Mouse (Mus musculus) heart, embryonic 13.5 days (tissue): ENCODE measurements around the gene Rnf31. TPM values are rescaled to one million over a fixed set of nuclear protein-coding genes. Genes with fewer than 3 reads are reported as not detected.

Experiments
- ATAC-seq: fragments of 200-750 bp; cut with Nextera tagmentation; 2 replicates; pipeline ENCODE4 v1.8.0; 2017; ENCODE audit warnings: moderate TSS enrichment; ENCODE audit not compliant: insufficient number of reproducible peaks, low FRiP score, low TSS enrichment; ENCODE audit errors: extremely low read depth
- H3K27ac ChIP-seq: fragments of 300-500 bp; sonication (generic); replicated peaks from 2 replicates; pipeline ENCODE4 v1.5.1; 2015; ENCODE audit warnings: moderate library complexity, mild to moderate bottlenecking, inconsistent platforms
- H3K27me3 ChIP-seq: fragments of 300-500 bp; sonication (generic); replicated peaks from 2 replicates; pipeline ENCODE4 v1.6.1; 2015; ENCODE audit warnings: mild to moderate bottlenecking, inconsistent platforms
- H3K36me3 ChIP-seq: fragments of 300-500 bp; sonication (generic); 2 replicates; pipeline ENCODE4 v1.6.1; 2015; ENCODE audit warnings: mild to moderate bottlenecking, inconsistent platforms
- H3K4me1 ChIP-seq: fragments of 300-500 bp; sonication (generic); 2 replicates; pipeline ENCODE4 v1.6.1; 2015; ENCODE audit warnings: inconsistent platforms
- H3K4me2 ChIP-seq: fragments of 300-500 bp; sonication (generic); 2 replicates; pipeline ENCODE4 v1.6.1; 2015; ENCODE audit warnings: inconsistent platforms, mild to moderate bottlenecking, moderate library complexity
- H3K4me3 ChIP-seq: fragments of 300-500 bp; sonication (generic); 2 replicates; pipeline ENCODE4 v1.5.1; 2015; ENCODE audit warnings: moderate library complexity, mild to moderate bottlenecking, inconsistent platforms
- H3K9ac ChIP-seq: fragments of 300-500 bp; sonication (generic); 2 replicates; pipeline ENCODE4 v1.6.1; 2015; ENCODE audit warnings: inconsistent platforms, mild to moderate bottlenecking, moderate library complexity
- H3K9me3 ChIP-seq: fragments of 300-500 bp; sonication (generic); 2 replicates; pipeline ENCODE4 v1.6.1; 2016; ENCODE audit warnings: inconsistent platforms
- WGBS: fragments of 180-500 bp; shearing (Covaris S2); methylation state at CpG from one replicate; pipeline ENCODE4 v1.1.7; 2015; ENCODE audit warnings: mixed read lengths; 5-methylcytosine and 5-hydroxymethylcytosine counted together
- polyA plus RNA-seq: library from polyadenylated mRNA; unstranded; fragments of >200 nt; fragmentation: Nextera tagmentation; extraction: Ambion mirVana; gene quantifications from 2 replicates; pipeline ENCODE4 v1.2.1, GENCODE M21; 2015

The Rnf31 gene
- polyA plus RNA-seq, 1 experiment from 2014 or later: 15.2 TPM

DNA sequence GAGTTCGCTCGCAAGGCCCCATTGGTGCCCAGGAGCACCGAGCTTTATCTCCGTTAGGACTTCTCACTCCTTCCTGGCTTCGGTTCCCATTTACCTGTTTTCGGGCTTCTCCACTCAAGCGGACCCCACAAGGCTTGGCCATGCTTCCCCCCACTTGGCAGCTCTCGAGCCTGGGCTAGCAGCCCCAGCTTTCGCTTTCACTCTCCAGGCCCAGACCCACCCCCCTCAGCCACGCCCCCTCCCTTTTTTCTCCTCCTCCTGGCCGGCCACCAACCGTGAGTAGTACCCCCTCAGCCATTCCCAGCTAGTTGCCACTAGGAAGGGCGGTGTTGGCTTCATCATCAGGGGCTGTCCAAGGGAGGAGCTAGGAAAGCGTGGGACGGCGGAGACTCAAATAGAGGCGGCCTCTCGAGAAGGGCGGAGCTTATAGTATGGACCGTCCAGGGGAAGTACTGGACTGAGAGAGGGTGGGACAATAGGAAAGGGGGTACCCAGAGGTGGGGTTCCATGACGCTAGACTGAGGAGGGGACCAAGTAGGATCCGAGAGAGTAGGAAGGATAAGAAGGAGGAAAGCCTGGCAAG lies 669 bp upstream of the Rnf31 start, which contains the start of gene Psme2:
Gene Psme2, minus strand, starts transcription at position 366 of the 583 bp plus-strand sequence.
- peaks cover 40% of the 10 kb centered on the region for H3K4me1 ChIP-seq
- WGBS: under 1% methylated on average over 22 of the region's 22 CpGs
- no peaks in the 10 kb centered on the region for H3K9me3 ChIP-seq
- H3K36me3 ChIP-seq: peaks cover 54% of the 10 kb centered on the region
- H3K27me3 ChIP-seq: no peaks in the 10 kb centered on the region
- H3K4me2 ChIP-seq: peak within 1 kb of the TSS; percentile 96
- peak within 1 kb of the TSS; percentile 96 for H3K9ac ChIP-seq
- peak; percentile 91 for ATAC-seq
- peak within 1 kb of the TSS; percentile 95 for H3K4me3 ChIP-seq
- peak within 1 kb of the TSS; percentile 99 for H3K27ac ChIP-seq

DNA sequence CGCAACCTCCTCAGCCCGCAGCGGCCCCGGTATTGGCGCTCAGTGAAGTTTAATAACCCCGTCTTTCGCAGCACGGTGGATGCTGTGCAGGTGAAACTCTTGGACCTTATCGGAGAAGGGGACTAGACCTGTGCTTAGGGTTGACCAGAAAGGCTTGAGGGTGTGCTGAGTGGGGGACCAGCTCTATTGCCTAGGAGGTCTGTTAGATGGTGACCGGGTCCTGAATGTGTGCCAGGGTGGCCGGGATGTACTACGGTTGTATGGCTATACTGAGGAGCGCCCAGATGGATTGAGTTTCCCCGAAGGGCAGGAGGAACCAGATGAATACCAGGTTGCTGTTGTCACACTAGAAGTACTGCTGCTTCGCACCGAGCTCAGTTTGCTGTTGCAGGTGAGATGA lies 718 bp downstream of the Rnf31 start:
- Histone ChIP-seq H3K9ac (peak overlapping the region; percentile 96), H3K4me3 (peak overlapping the region; percentile 95), H3K9me3 (no peaks in the 10 kb centered on the region), H3K36me3 (peaks cover 61% of the 10 kb centered on the region), H3K27me3 (no peaks in the 10 kb centered on the region), H3K4me1 (peaks cover 36% of the 10 kb centered on the region), H3K27ac (peak overlapping the region; percentile 99), H3K4me2 (peak overlapping the region; percentile 96)
- no peak for ATAC-seq
- 4% methylated on average over 16 of the region's 16 CpGs for WGBS

DNA sequence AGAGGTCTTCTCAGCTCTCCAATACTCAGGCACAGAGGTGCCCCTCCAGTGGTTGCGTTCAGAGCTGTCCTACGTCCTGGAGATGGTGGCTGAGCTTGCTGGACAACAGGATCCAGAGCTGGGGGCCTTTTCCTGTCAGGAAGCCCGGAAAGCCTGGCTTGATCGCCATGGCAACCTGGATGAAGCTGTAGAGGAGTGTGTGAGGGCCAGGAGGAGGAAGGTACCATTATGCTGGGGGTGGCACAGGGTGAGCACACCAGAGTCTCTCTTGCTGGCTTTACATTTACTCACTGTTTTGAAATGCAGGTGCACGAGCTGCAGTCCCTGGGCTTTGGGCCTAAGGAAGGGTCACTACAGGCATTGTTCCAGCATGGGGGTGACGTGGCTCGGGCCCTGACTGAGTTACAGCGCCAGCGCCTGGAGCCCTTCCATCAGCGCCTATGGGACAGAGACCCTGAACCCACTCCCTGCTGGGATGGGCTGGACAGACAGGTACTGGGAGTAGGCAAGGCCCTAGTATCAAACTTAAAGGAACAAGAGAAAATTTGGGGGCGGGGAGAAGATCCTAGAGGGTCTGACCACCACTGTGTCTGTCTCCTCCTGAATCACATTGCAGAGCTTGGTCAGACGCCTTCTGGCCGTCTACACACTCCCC lies 4.7 kb downstream of the Rnf31 start:
- no peak for ATAC-seq
- Histone ChIP-seq H3K36me3 (peaks cover 76% of the 10 kb centered on the region), H3K9me3 (no peaks in the 10 kb centered on the region), H3K4me3 (no peak overlapping the region), H3K4me2 (no peak overlapping the region), H3K27ac (no peak overlapping the region), H3K9ac (no peak overlapping the region), H3K4me1 (peaks cover 24% of the 10 kb centered on the region), H3K27me3 (no peaks in the 10 kb centered on the region)
- WGBS: 81% methylated on average over 13 of the region's 13 CpGs

DNA sequence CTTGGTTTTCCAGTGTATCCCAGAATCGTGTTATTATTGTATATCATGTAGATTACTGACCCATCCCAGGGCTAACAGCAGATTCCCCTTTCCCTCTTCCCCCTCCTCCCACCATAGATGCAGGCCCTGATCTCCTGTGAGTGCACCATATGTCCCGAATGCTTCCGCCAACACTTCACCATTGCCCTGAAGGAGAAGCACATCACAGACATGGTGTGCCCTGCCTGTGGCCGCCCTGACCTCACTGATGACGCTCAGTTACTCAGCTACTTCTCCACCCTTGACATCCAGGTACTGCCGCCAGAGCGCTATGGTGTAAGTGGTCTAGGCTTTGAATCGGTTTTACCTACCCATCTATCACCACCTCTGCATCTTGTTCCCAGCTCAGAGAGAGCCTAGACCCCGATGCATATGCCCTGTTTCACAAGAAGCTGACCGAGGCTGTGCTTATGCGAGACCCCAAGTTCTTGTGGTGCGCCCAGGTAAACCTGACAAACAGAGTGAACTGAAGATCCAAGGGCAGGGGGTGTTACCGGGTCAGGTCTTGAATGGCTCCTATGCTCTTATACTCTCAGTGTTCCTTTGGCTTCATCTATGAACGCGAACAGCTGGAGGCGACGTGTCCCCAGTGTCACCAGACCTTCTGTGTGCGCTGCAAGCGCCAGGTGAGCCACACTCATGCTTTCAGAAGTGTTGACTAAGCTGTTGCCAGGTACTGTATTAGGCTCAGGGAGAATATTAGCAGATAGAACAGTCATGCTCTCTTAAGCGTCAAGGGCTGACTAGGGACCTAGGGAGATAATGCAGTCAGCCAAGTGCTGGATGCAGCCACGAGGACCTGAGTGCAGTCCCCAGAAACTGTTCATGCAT lies 7.2 kb downstream of the Rnf31 start:
- H3K27me3 ChIP-seq: no peaks in the 10 kb centered on the region
- H3K4me1 ChIP-seq: peaks cover 11% of the 10 kb centered on the region; the same call in 1 of the 2 replicates
- no peak overlapping the region for H3K4me3 ChIP-seq
- no peak overlapping the region for H3K27ac ChIP-seq
- H3K9me3 ChIP-seq: no peaks in the 10 kb centered on the region
- no peak for ATAC-seq
- peaks cover 98% of the 10 kb centered on the region for H3K36me3 ChIP-seq
- WGBS: 91% methylated on average over 21 of the region's 21 CpGs
- no peak overlapping the region for H3K9ac ChIP-seq
- H3K4me2 ChIP-seq: no peak overlapping the region

DNA sequence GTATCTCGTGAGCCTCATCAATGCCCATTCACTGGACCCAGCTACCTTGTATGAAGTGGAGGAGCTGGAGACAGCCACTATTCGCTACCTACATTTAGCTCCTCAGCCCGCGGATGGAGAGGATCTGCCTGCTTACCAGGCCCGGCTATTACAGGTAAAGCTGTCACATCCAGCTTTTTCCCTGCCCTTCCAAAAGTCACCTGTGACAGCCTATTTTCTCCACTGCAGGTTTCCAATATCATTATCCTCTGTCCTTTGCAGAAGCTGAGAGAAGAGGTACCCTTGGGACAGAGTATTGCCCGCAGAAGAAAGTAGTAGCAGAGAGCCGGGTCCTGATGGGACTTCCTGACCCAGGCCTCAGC lies 11.7 kb downstream of the Rnf31 start, which contains the start of gene Irf9:
Gene Irf9, plus strand, starts transcription at position 301 of the 362 bp plus-strand sequence.
- Histone ChIP-seq H3K36me3 (peaks cover 88% of the 10 kb centered on the region), H3K4me1 (peaks cover 17% of the 10 kb centered on the region), H3K27ac (peak within 1 kb of the TSS; percentile 84), H3K9me3 (no peaks in the 10 kb centered on the region), H3K4me2 (peak within 1 kb of the TSS; percentile 72), H3K9ac (peak within 1 kb of the TSS; percentile 81), H3K4me3 (peak within 1 kb of the TSS; percentile 54), H3K27me3 (no peaks in the 10 kb centered on the region)
- WGBS: 79% methylated on average over 7 of the region's 7 CpGs
- no peak for ATAC-seq

DNA sequence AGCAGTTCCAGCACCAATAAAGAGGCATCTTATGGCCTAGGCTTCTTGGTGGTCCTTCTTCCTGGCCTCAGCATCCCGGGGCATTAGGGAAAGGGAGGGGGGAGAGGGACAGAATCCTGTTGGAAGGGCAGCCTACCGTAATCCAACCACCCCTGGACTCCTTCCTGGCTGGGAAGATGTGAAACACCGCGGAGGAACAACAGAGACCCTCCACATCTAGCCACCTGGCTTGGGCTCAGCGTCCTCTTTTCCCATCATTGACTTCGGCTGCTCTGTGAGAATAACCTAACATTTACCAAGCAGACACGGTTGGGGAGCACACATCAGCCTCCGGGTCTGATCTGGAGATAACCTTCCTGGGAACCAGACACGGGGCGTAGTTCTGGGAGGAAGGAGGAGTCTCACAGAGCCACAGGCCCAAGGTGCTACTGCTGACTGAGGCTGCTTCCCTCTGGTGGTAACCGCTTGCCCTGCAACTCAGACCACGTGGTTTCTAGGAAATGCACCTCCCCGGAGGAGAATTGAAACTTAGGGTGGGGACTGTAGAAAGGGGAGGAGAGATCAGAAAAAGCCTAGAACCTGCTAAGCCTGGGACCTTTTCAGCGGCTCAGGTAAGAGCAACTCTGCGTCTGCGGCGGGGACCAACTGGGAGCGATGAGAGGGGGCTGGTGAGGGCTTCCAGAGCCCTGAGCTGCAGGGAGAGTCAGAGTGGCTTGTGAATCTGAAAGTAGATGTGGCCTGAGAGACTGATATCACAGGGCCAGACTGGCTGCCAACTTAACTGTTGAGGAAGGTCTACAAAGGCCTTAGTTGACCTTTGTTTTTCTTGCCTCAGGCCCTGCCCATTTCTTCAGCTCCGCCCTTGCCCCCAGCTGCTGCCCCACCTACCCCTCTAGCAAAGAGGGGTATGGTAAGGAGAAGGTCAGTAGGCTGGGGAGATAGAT lies 12.4 kb downstream of the Rnf31 start:
- Histone ChIP-seq H3K36me3 (peaks cover 88% of the 10 kb centered on the region), H3K4me3 (peak overlapping the region; percentile 54), H3K27ac (peak overlapping the region; percentile 84), H3K9me3 (no peaks in the 10 kb centered on the region), H3K4me1 (peaks cover 17% of the 10 kb centered on the region), H3K4me2 (peak overlapping the region; percentile 72), H3K9ac (peak overlapping the region; percentile 81), H3K27me3 (no peaks in the 10 kb centered on the region)
- WGBS: 14% methylated on average over 19 of the region's 19 CpGs
- ATAC-seq: peak; percentile 78

DNA sequence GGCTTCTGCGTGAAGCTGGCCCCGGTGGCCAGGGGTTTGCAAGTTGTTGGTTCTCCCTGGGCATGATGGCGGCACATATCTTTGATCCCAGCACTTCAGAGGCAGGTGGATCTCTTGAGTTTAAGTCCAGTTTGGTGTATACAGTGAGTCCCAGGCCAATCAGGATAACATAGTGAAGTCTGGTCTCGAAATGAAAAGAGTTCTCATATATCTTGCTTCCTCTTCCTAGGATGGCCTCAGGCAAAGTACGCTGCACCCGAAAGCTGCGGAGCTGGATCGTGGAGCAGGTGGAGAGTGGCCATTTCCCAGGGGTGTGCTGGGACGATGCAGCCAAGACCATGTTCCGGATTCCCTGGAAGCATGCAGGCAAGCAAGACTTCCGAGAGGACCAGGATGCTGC lies 13.3 kb downstream of the Rnf31 start:
- 0 out of 2 replicates have a peak overlapping the region, but pooled peaks have one; percentile 84 for H3K27ac ChIP-seq
- no peaks in the 10 kb centered on the region for H3K9me3 ChIP-seq
- H3K27me3 ChIP-seq: no peaks in the 10 kb centered on the region
- peaks cover 88% of the 10 kb centered on the region for H3K36me3 ChIP-seq
- WGBS: 93% methylated on average over 11 of the region's 11 CpGs
- peaks cover 17% of the 10 kb centered on the region for H3K4me1 ChIP-seq
- ATAC-seq: no peak
- peak overlapping the region; percentile 72 for H3K4me2 ChIP-seq
- peak overlapping the region; percentile 54 for H3K4me3 ChIP-seq
- 0 out of 2 replicates have a peak overlapping the region, but pooled peaks have one; percentile 21 for H3K9ac ChIP-seq

DNA sequence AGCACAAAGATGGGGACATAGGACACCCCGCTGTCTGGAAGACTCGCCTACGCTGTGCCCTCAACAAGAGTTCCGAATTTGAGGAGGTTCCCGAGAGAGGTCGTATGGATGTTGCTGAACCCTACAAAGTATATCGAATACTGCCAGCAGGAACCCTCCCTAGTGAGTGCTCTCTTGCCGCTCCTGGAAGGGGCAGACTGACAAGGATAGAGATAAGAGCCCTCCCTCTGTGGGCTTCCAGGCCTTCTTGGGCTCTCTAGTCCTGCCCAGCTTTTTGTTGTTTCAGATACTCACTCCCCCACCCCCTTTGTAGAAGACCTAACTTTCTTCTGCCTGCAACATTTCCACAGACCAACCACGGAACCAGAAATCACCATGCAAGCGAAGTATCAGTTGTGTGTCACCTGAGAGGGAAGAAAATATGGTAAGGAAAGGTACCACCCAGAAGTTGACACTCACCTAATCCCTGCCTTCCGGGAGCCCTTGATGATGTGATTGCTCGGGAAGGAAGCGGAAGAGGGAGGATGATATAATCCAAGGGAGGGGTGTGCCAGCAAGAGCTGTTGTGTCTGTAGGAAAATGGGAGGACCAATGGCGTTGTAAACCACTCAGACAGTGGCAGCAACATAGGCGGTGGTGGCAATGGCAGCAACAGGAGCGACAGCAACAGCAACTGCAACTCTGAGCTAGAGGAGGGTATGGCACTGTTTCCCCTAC lies 14.4 kb downstream of the Rnf31 start:
- H3K27me3 ChIP-seq: no peaks in the 10 kb centered on the region
- H3K4me3 ChIP-seq: no peak overlapping the region
- H3K4me2 ChIP-seq: no peak overlapping the region
- 73% methylated on average over 16 of the region's 16 CpGs for WGBS
- 0 out of 2 replicates have a peak overlapping the region, but pooled peaks have one; percentile 37 for H3K9ac ChIP-seq
- H3K27ac ChIP-seq: no peak overlapping the region
- no peaks in the 10 kb centered on the region for H3K9me3 ChIP-seq
- no peak for ATAC-seq
- H3K4me1 ChIP-seq: peaks cover 17% of the 10 kb centered on the region
- peaks cover 86% of the 10 kb centered on the region for H3K36me3 ChIP-seq

DNA sequence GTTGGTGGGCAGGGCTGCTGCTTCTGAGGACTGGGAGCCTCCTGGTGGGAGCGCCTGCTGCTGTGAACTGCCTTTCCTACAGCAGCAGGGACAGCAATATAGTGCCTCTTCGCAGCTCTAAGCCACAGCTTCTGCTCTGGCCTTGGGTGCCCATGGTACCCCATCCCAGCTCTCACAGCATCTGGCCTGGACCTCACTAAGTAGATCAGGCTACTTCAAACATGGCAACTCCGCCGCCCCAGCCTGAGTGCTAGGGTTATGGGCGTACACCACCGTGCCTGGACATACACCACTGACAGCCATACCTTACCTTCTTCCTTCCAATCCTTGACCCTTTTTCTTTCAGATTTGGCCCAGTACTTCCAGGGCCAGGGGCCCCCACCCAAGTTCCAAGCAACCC lies 16.8 kb downstream of the Rnf31 start:
- H3K27ac ChIP-seq: no peak overlapping the region
- peaks cover 61% of the 10 kb centered on the region for H3K36me3 ChIP-seq
- 92% methylated on average over 6 of the region's 6 CpGs for WGBS
- H3K9ac ChIP-seq: no peak overlapping the region
- no peak overlapping the region for H3K4me3 ChIP-seq
- H3K4me1 ChIP-seq: peaks cover 29% of the 10 kb centered on the region
- H3K4me2 ChIP-seq: no peak overlapping the region
- no peaks in the 10 kb centered on the region for H3K27me3 ChIP-seq
- ATAC-seq: no peak
- no peaks in the 10 kb centered on the region for H3K9me3 ChIP-seq

DNA sequence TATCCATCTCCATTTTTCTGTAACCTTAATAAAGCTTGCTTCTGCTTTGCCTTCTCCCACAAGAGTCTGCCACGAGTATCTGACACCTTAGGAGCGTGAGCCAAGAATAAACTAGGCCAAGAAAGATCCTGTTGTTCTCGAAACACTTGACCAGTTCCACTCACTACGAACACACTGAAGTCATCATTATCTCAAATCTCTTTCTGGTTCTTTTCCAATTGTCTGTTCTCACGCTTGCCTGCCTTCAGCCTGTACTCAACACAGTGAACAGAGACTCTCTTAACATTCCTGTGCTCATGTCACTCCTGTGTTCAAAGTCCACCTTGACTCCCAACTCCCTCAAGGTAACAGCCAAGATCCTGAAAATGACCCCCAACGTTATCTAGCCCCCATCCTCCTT lies 21.8 kb downstream of the Rnf31 start:
- Histone ChIP-seq H3K4me1 (peaks cover 30% of the 10 kb centered on the region), H3K4me2 (no peak overlapping the region), H3K27ac (no peak overlapping the region), H3K36me3 (peaks cover 23% of the 10 kb centered on the region), H3K9me3 (no peaks in the 10 kb centered on the region), H3K27me3 (no peaks in the 10 kb centered on the region), H3K9ac (no peak overlapping the region), H3K4me3 (no peak overlapping the region)
- ATAC-seq: no peak
- 24% methylated on average over 6 of the region's 6 CpGs for WGBS
